Mouse (Mus musculus) kidney, embryonic 16.5 days (tissue): ENCODE measurements around the gene Serinc5. TPM values are rescaled to one million over a fixed set of nuclear protein-coding genes. Genes with fewer than 3 reads are reported as not detected.

Experiments used
- polyA plus RNA-seq: library from polyadenylated mRNA; unstranded; fragments of >200 nt; fragmentation: Nextera tagmentation; extraction: Ambion mirVana; gene quantifications from 2 replicates; pipeline ENCODE4 v1.2.1, GENCODE M21; 2015

Serinc5 gene
- polyA plus RNA-seq, 1 experiment from 2014 or later, result 19.7 TPM

Other genes with a start within 250 kb of the Serinc5 start
- 0.36 and 0.49 TPM in 2 replicates for gene Ankrd34b, start 185.2 kb upstream of the Serinc5 start, polyA plus RNA-seq
- 0.17 and 0.24 TPM in 2 replicates for gene Fam151b, start 127.1 kb upstream of the Serinc5 start, polyA plus RNA-seq
- gene Zfyve16, start 80.2 kb upstream of the Serinc5 start, polyA plus RNA-seq, result 12.1 and 13.6 TPM in 2 replicates
- not detected in 2 replicates for gene Spz1, start 34.9 kb upstream of the Serinc5 start, polyA plus RNA-seq
- 2.1 TPM in 2 replicates for gene Thbs4, start 183.7 kb downstream of the Serinc5 start, polyA plus RNA-seq
- gene Mtx3, start 233.7 kb downstream of the Serinc5 start, polyA plus RNA-seq, result 3.4 and 4.2 TPM in 2 replicates